Mouse (Mus musculus): Measurements from ENCODE around the gene Nrip1. TPM values are rescaled to one million over a fixed set of nuclear protein-coding genes. Genes with fewer than 3 reads are reported as not detected.

Gene Nrip1
- polyA plus RNA-seq, 1 experiment from 2014 or later: 31.2 TPM

GRCm38 (mm10) chr16:76291366-76291765 is 82.3 kb downstream of the Nrip1 start:
- WGBS: 93% methylated on average over 14 of the region's 14 CpGs
- Histone ChIP-seq H3K4me2 (ENCODE audit: low read depth, low read length) (no peak overlapping the region), H3K4me3 (ENCODE audit: low read length) (no peak overlapping the region), H3K9me3 (ENCODE audit: control insufficient read depth, low read length) (no peaks in the 10 kb centered on the region), H3K27ac (ENCODE audit: low read length) (no peak overlapping the region), H3K27me3 (replicated peaks; ENCODE audit: control insufficient read depth, insufficient read depth, low read length) (no peaks in the 10 kb centered on the region), H3K4me1 (ENCODE audit: control insufficient read depth, insufficient read depth, low read length) (peaks cover 15% of the 10 kb centered on the region), H3K9ac (ENCODE audit: low read depth, low read length) (no peak overlapping the region), H3K36me3 (ENCODE audit: control insufficient read depth, insufficient read depth, low read length) (peaks cover 30% of the 10 kb centered on the region)
- no peak for ATAC-seq

DNA sequence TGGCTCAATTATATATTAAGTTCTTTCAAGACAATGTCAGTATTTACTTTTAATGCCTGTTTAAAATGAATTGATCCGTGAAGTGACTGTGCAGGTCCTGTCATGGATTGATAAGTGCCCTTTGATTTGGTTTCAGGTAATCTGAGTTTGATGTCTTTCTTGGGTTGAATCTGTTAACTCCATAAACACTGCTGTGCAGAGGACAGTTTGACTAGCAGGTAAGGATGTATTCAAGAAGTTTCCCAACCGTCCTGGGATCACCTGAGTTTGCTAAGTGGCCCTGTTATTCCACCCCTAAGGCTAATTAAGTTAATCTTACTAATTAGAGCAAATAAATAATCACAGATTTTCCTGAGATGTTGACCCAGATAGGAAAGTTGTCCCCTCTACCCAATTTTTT is 84.1 kb downstream of the Nrip1 start:
- H3K27ac ChIP-seq (ENCODE audit: low read length): no peak overlapping the region
- no peaks in the 10 kb centered on the region for H3K9me3 ChIP-seq (ENCODE audit: control insufficient read depth, low read length)
- H3K27me3 ChIP-seq (replicated peaks; ENCODE audit: control insufficient read depth, insufficient read depth, low read length): no peaks in the 10 kb centered on the region
- H3K4me3 ChIP-seq (ENCODE audit: low read length): no peak overlapping the region
- ATAC-seq: no peak
- H3K4me2 ChIP-seq (ENCODE audit: low read depth, low read length): no peak overlapping the region
- no peak overlapping the region for H3K9ac ChIP-seq (ENCODE audit: low read depth, low read length)
- peaks cover 13% of the 10 kb centered on the region for H3K4me1 ChIP-seq (ENCODE audit: control insufficient read depth, insufficient read depth, low read length)
- peaks cover 28% of the 10 kb centered on the region for H3K36me3 ChIP-seq (ENCODE audit: control insufficient read depth, insufficient read depth, low read length)
- 73% methylated on average over 2 of the region's 2 CpGs for WGBS

GRCm38 (mm10) chr16:76283796-76284195 is 89.8 kb downstream of the Nrip1 start:
- Histone ChIP-seq H3K4me1 (ENCODE audit: control insufficient read depth, insufficient read depth, low read length) (no peaks in the 10 kb centered on the region), H3K27ac (ENCODE audit: low read length) (no peak overlapping the region), H3K4me2 (ENCODE audit: low read depth, low read length) (no peak overlapping the region), H3K27me3 (replicated peaks; ENCODE audit: control insufficient read depth, insufficient read depth, low read length) (no peaks in the 10 kb centered on the region), H3K9me3 (ENCODE audit: control insufficient read depth, low read length) (no peaks in the 10 kb centered on the region), H3K36me3 (ENCODE audit: control insufficient read depth, insufficient read depth, low read length) (no peaks in the 10 kb centered on the region), H3K9ac (ENCODE audit: low read depth, low read length) (no peak overlapping the region), H3K4me3 (ENCODE audit: low read length) (no peak overlapping the region)
- 57% methylated on average over 3 of the region's 3 CpGs for WGBS
- no peak for ATAC-seq

DNA sequence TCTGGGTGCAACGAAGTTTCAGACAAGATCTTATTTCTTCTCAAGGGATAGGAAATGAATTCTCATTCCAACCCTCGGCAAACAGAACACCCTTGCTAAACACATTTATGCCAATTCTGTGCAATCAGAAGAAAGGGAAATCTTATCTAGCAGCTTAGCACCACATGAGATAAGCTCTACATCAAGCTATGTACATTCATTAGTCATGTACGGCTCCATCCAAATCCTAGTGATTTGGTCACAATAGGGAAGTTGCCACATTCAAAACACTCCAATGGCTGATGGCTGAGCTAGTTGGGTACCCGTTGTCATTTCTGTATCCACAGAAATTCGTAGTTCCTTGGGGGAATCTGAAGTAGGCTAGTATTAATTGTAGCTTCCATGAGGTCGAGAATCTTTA is 91.8 kb downstream of the Nrip1 start:
- H3K36me3 ChIP-seq (ENCODE audit: control insufficient read depth, insufficient read depth, low read length): no peaks in the 10 kb centered on the region
- H3K9ac ChIP-seq (ENCODE audit: low read depth, low read length): no peak overlapping the region
- H3K4me3 ChIP-seq (ENCODE audit: low read length): no peak overlapping the region
- no peak overlapping the region for H3K27ac ChIP-seq (ENCODE audit: low read length)
- no peaks in the 10 kb centered on the region for H3K27me3 ChIP-seq (replicated peaks; ENCODE audit: control insufficient read depth, insufficient read depth, low read length)
- no peaks in the 10 kb centered on the region for H3K4me1 ChIP-seq (ENCODE audit: control insufficient read depth, insufficient read depth, low read length)
- no peak overlapping the region for H3K4me2 ChIP-seq (ENCODE audit: low read depth, low read length)
- no peaks in the 10 kb centered on the region for H3K9me3 ChIP-seq (ENCODE audit: control insufficient read depth, low read length)
- 65% methylated on average over 6 of the region's 6 CpGs for WGBS
- ATAC-seq: no peak

GRCm38 (mm10) chr16:76280365-76280764 is 93.3 kb downstream of the Nrip1 start:
- Histone ChIP-seq H3K36me3 (ENCODE audit: control insufficient read depth, insufficient read depth, low read length) (no peaks in the 10 kb centered on the region), H3K4me3 (ENCODE audit: low read length) (no peak overlapping the region), H3K4me2 (ENCODE audit: low read depth, low read length) (no peak overlapping the region), H3K27me3 (replicated peaks; ENCODE audit: control insufficient read depth, insufficient read depth, low read length) (no peaks in the 10 kb centered on the region), H3K9me3 (ENCODE audit: control insufficient read depth, low read length) (no peaks in the 10 kb centered on the region), H3K9ac (ENCODE audit: low read depth, low read length) (no peak overlapping the region), H3K27ac (ENCODE audit: low read length) (no peak overlapping the region), H3K4me1 (ENCODE audit: control insufficient read depth, insufficient read depth, low read length) (no peaks in the 10 kb centered on the region)
- ATAC-seq: no peak
- 87% methylated on average over 8 of the region's 8 CpGs for WGBS

GRCm38 (mm10) chr16:76276271-76276670 is 97.4 kb downstream of the Nrip1 start:
- H3K4me3 ChIP-seq (ENCODE audit: low read length): no peak overlapping the region
- no peaks in the 10 kb centered on the region for H3K27me3 ChIP-seq (replicated peaks; ENCODE audit: control insufficient read depth, insufficient read depth, low read length)
- H3K9ac ChIP-seq (ENCODE audit: low read depth, low read length): no peak overlapping the region
- H3K4me2 ChIP-seq (ENCODE audit: low read depth, low read length): no peak overlapping the region
- H3K27ac ChIP-seq (ENCODE audit: low read length): no peak overlapping the region
- no peak for ATAC-seq
- H3K4me1 ChIP-seq (ENCODE audit: control insufficient read depth, insufficient read depth, low read length): no peaks in the 10 kb centered on the region
- no peaks in the 10 kb centered on the region for H3K9me3 ChIP-seq (ENCODE audit: control insufficient read depth, low read length)
- H3K36me3 ChIP-seq (ENCODE audit: control insufficient read depth, insufficient read depth, low read length): no peaks in the 10 kb centered on the region
- WGBS: 85% methylated on average over 3 of the region's 3 CpGs

GRCm38 (mm10) chr16:76275584-76275983 is 98.0 kb downstream of the Nrip1 start:
- ATAC-seq: no peak
- H3K9ac ChIP-seq (ENCODE audit: low read depth, low read length): no peak overlapping the region
- no peak overlapping the region for H3K4me2 ChIP-seq (ENCODE audit: low read depth, low read length)
- no peaks in the 10 kb centered on the region for H3K9me3 ChIP-seq (ENCODE audit: control insufficient read depth, low read length)
- H3K4me3 ChIP-seq (ENCODE audit: low read length): no peak overlapping the region
- no peaks in the 10 kb centered on the region for H3K36me3 ChIP-seq (ENCODE audit: control insufficient read depth, insufficient read depth, low read length)
- no peak overlapping the region for H3K27ac ChIP-seq (ENCODE audit: low read length)
- 92% methylated on average over 3 of the region's 3 CpGs for WGBS
- H3K4me1 ChIP-seq (ENCODE audit: control insufficient read depth, insufficient read depth, low read length): no peaks in the 10 kb centered on the region
- no peaks in the 10 kb centered on the region for H3K27me3 ChIP-seq (replicated peaks; ENCODE audit: control insufficient read depth, insufficient read depth, low read length)

GRCm38 (mm10) chr16:76275166-76275565 is 98.5 kb downstream of the Nrip1 start:
- no peak for ATAC-seq
- H3K4me2 ChIP-seq (ENCODE audit: low read depth, low read length): no peak overlapping the region
- no peak overlapping the region for H3K4me3 ChIP-seq (ENCODE audit: low read length)
- H3K27ac ChIP-seq (ENCODE audit: low read length): no peak overlapping the region
- no peaks in the 10 kb centered on the region for H3K4me1 ChIP-seq (ENCODE audit: control insufficient read depth, insufficient read depth, low read length)
- no peak overlapping the region for H3K9ac ChIP-seq (ENCODE audit: low read depth, low read length)
- H3K9me3 ChIP-seq (ENCODE audit: control insufficient read depth, low read length): no peaks in the 10 kb centered on the region
- WGBS: 67% methylated on average over 7 of the region's 7 CpGs
- no peaks in the 10 kb centered on the region for H3K36me3 ChIP-seq (ENCODE audit: control insufficient read depth, insufficient read depth, low read length)
- no peaks in the 10 kb centered on the region for H3K27me3 ChIP-seq (replicated peaks; ENCODE audit: control insufficient read depth, insufficient read depth, low read length)

DNA sequence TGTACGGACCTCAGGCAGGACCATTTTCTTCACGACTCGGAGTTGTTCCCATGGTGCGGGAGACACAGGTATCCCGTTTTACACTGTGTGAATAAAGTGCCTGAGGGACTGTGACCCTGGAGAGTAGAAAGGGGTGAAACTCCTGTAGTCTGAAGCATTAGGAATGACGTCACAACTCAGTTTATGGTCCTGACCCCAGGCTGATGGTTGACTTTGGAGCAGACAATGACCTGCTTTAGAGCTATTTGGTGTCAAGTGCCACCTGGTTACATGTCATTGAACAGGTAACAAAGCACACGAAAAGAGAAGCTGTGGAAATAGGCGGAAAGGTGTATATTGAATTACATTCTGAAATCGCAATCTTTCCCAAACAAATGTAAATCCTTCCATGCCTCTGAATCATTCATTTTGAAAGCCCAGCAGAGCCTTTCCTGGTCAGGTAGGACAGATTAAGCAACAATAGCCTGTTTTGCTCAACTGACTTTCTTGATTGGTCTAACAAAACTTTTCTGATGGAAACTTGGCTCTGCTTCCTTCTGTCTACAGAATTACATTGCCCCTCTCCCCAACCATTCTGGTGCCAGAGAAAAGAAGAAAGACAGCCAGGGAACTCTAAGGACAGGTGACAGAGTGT is 106.9 kb downstream of the Nrip1 start:
- WGBS: 82% methylated on average over 9 of the region's 9 CpGs
- H3K9me3 ChIP-seq (ENCODE audit: control insufficient read depth, low read length): no peaks in the 10 kb centered on the region
- no peak overlapping the region for H3K4me2 ChIP-seq (ENCODE audit: low read depth, low read length)
- ATAC-seq: no peak
- H3K27me3 ChIP-seq (replicated peaks; ENCODE audit: control insufficient read depth, insufficient read depth, low read length): no peaks in the 10 kb centered on the region
- no peak overlapping the region for H3K4me3 ChIP-seq (ENCODE audit: low read length)
- no peaks in the 10 kb centered on the region for H3K36me3 ChIP-seq (ENCODE audit: control insufficient read depth, insufficient read depth, low read length)
- no peak overlapping the region for H3K9ac ChIP-seq (ENCODE audit: low read depth, low read length)
- no peaks in the 10 kb centered on the region for H3K4me1 ChIP-seq (ENCODE audit: control insufficient read depth, insufficient read depth, low read length)
- H3K27ac ChIP-seq (ENCODE audit: low read length): no peak overlapping the region

DNA sequence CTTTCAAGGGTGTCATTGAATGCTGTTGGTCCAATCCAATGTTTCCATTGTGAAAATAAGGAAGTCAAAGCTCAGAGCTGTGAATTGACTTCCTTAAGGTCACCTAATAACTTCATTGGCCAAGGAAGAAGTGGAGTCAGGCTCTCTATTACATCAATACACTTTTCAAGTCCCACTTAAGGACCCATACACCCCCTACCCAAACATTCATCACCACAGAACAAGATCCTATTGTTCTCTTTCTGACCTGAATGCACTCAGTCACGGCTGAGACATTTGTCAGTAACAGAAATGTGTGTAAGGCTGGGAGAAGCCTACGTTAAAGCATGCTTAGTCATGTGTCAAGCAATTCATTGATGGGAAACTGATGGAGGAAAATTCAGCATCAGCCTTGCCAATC is 107.8 kb downstream of the Nrip1 start:
- Histone ChIP-seq H3K27me3 (replicated peaks; ENCODE audit: control insufficient read depth, insufficient read depth, low read length) (no peaks in the 10 kb centered on the region), H3K4me2 (ENCODE audit: low read depth, low read length) (no peak overlapping the region), H3K36me3 (ENCODE audit: control insufficient read depth, insufficient read depth, low read length) (no peaks in the 10 kb centered on the region), H3K9me3 (ENCODE audit: control insufficient read depth, low read length) (no peaks in the 10 kb centered on the region), H3K4me3 (ENCODE audit: low read length) (no peak overlapping the region), H3K9ac (ENCODE audit: low read depth, low read length) (no peak overlapping the region), H3K4me1 (ENCODE audit: control insufficient read depth, insufficient read depth, low read length) (no peaks in the 10 kb centered on the region), H3K27ac (ENCODE audit: low read length) (no peak overlapping the region)
- WGBS: 57% methylated on average over 2 of the region's 2 CpGs
- no peak for ATAC-seq
